8 mouse cellular contexts compared by ENCODE assay signal in genomic region chr11:121236564-121237344, GRCm38 (mm10). TPM values are rescaled to one million over a fixed set of nuclear protein-coding genes. Genes with fewer than 3 reads are reported as not detected.
DNase-seq lines count a peak whose midpoint lies in the region; ATAC-seq lines count a peak whose summit lies in the region.

TSS of gene Narf (plus strand) at chr11:121237253.

- DNase-seq in adrenal gland, adult (ENCODE audit: inconsistent age in 2 of 2, low spot score in 1 of 2) = peak; percentile 99 to 100
- peak; percentile 100 for DNase-seq in embryo, embryonic 10.5 days (ENCODE audit: low spot score)
- DNase-seq in gastrocnemius, postnatal 14 days = peak; percentile 99
- DNase-seq in left cerebral cortex, postnatal 10 days (ENCODE audit: extremely low spot score in 1 of 2, low spot score in 2 of 2) = peak; percentile 99 to 100
- DNase-seq in right cerebral cortex, postnatal 25 days = peak; percentile 99
- DNase-seq in urinary bladder, postnatal 4 days (ENCODE audit: low spot score in 2 of 2) = peak; percentile 98 to 99

- ATAC-seq in inflammation-experienced regulatory T-cells, adult 6 months = peak; percentile 94
- ATAC-seq in megakaryocyte-erythroid progenitor cell, adult 5-6 weeks (replicated peaks; ENCODE audit: low FRiP score, low TSS enrichment, poor library complexity, severe bottlenecking) = peak; percentile 89

- intact Hi-C loops in gastrocnemius, postnatal 14 days (cut with DNase I; ENCODE audit: low total_unique reads) = no loop called here
- intact Hi-C loops in left cerebral cortex, postnatal 10 days (cut with DNase I) = no loop called here

RNA-seq across cellular contexts. Expression of gene Narf, which starts in this region (rescaled TPM):
- total RNA-seq in gastrocnemius, postnatal 14 days (2021) = 10 to 100 TPM; 40.9 to 56.1 TPM
- polyA plus RNA-seq in inflammation-experienced regulatory T-cells, adult 6 months (2017; shearing (Covaris generic)) = 10 to 100 TPM; 19.6 to 28.6 (median 23.6) TPM
- total RNA-seq in left cerebral cortex, postnatal 10 days (2021) = 10 to 100 TPM; 67.6 to 80.3 TPM
- total RNA-seq in megakaryocyte-erythroid progenitor cell, adult 5-6 weeks (2014; fragmentation: Nextera tagmentation) = 46.0 and 51.1 TPM in 2 replicates
- 43.7 and 63.3 TPM in 2 replicates for total RNA-seq in megakaryocyte-erythroid progenitor cell, adult 5-6 weeks (2017)

Comparison
In these comparisons a context has a peak if more than half of its experiments do, and no peak if none do; other contexts are left out.
1. Peak in every context shown above with its lines: DNase-seq and ATAC-seq.